Mouse (Mus musculus) thymus, adult 2 months (tissue): ENCODE results near the gene Dnajc7. TPM values are rescaled to one million over a fixed set of nuclear protein-coding genes. Genes with fewer than 3 reads are reported as not detected.

ENCODE experiments used
- DNase-seq: peaks from one replicate; pipeline ENCODE4 v3.0.0; 2021
- H3K27ac ChIP-seq: fragments of 200-500 bp; 2 replicates; pipeline ENCODE4 v1.5.1; 2012; ENCODE audit warnings: low read length, control low read depth; ENCODE audit not compliant: control insufficient read depth, insufficient read depth
- H3K27me3 ChIP-seq: fragments of 200-500 bp; 2 replicates; pipeline ENCODE4 v1.6.1; 2012; ENCODE audit warnings: mild to moderate bottlenecking, low read length, moderate library complexity, mixed read lengths; ENCODE audit not compliant: control insufficient read depth, insufficient read depth
- H3K36me3 ChIP-seq: fragments of 200-500 bp; 2 replicates; pipeline ENCODE4 v1.6.1; 2012; ENCODE audit warnings: mild to moderate bottlenecking, low read length, moderate library complexity; ENCODE audit not compliant: control insufficient read depth, insufficient read depth
- H3K4me1 ChIP-seq: fragments of 200-500 bp; replicated peaks from 2 replicates; pipeline ENCODE4 v1.6.1; 2012; ENCODE audit warnings: low read length; ENCODE audit not compliant: control insufficient read depth, insufficient read depth
- H3K4me3 ChIP-seq: fragments of 200-500 bp; 2 replicates; pipeline ENCODE4 v1.5.1; 2012; ENCODE audit warnings: mild to moderate bottlenecking, low read length, control low read depth, moderate library complexity; ENCODE audit not compliant: control insufficient read depth, insufficient read depth
- CTCF ChIP-seq: fragments of 200-500 bp; IDR thresholded peaks from 2 replicates; pipeline ENCODE4 v1.5.1; 2012; ENCODE audit warnings: mild to moderate bottlenecking, control low read depth, low read length, moderate library complexity, borderline replicate concordance; ENCODE audit not compliant: control insufficient read depth, poor library complexity, insufficient read depth; ENCODE audit errors: extremely low read depth
- POLR2A ChIP-seq: fragments of 200-500 bp; IDR thresholded peaks from 2 replicates; pipeline ENCODE4 v1.6.1; 2012; ENCODE audit warnings: mild to moderate bottlenecking, low read length, control low read depth, moderate library complexity; ENCODE audit not compliant: control insufficient read depth, poor library complexity, insufficient read depth; ENCODE audit errors: extremely low read depth
- WGBS: fragments of 180-500 bp; shearing (Covaris S2); methylation state at CpG from one replicate; pipeline ENCODE4 v1.1.7; 2018; 5-methylcytosine and 5-hydroxymethylcytosine counted together
- polyA plus RNA-seq: library from polyadenylated mRNA; depleted of rRNA; stranded (reverse); fragments of >200 nt; gene quantifications from 2 replicates; pipeline ENCODE4 v1.2.3, GENCODE M21; 2012

Gene Dnajc7
- polyA plus RNA-seq, 1 experiment, result 110 TPM

DNA sequence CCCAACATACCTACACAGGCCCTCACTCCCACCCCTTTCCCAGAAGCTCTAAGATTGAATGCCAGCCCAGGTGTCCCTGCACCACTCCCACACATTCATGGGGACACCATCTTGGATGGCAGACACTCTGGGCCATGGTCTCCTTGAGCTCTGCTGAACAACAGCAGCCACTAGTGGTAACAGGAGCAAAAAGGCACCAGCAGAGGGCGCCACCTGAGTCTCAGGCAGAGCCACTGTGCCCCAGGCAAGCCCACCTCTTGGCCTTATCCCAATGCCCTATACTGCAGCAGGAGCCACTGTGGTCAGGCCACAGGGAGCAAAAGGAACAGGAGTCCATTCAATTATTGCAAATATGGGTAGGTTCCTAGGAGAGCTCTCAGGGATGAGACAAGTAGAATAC is 26.3 kb upstream of the Dnajc7 start:
- DNase-seq, result peak; percentile 65
- H3K4me3 ChIP-seq, result no peak overlapping the region
- H3K27me3 ChIP-seq, result no peaks in the 10 kb centered on the region; the same call in 1 of the 2 replicates
- no peak overlapping the region for H3K27ac ChIP-seq
- TF ChIP-seq CTCF (peak; percentile 83; the same call in 1 of the 2 replicates), POLR2A (no peak)
- H3K4me1 ChIP-seq, result no peaks in the 10 kb centered on the region
- WGBS, result 19% methylated on average over 1 of the region's 1 CpGs
- H3K36me3 ChIP-seq, result no peaks in the 10 kb centered on the region

- Histone ChIP-seq H3K4me3 (no peak overlapping the region), H3K27ac (no peak overlapping the region), H3K36me3 (no peaks in the 10 kb centered on the region), H3K27me3 (peaks cover 4% of the 10 kb centered on the region; the same call in 1 of the 2 replicates), H3K4me1 (peaks cover 5% of the 10 kb centered on the region; the same call in 1 of the 2 replicates)
- 86% methylated on average over 15 of the region's 15 CpGs for WGBS
- TF ChIP-seq CTCF (no peak), POLR2A (no peak)
- DNase-seq, result no peak
Observed at GRCm38 (mm10) chr11:100643612-100644575, 23.9 kb upstream of the Dnajc7 start.

- no peaks in the 10 kb centered on the region for H3K36me3 ChIP-seq
- H3K4me1 ChIP-seq, result peaks cover 5% of the 10 kb centered on the region; the same call in 1 of the 2 replicates
- peaks cover 4% of the 10 kb centered on the region; the same call in 1 of the 2 replicates for H3K27me3 ChIP-seq
- 12% methylated on average over 52 of the region's 52 CpGs for WGBS
- TF ChIP-seq CTCF, result peak; percentile 58; the same call in 1 of the 2 replicates
- no peak for TF ChIP-seq POLR2A
- no peak overlapping the region for H3K27ac ChIP-seq
- DNase-seq, result peak; percentile 14
- H3K4me3 ChIP-seq, result no peak overlapping the region
Observed at GRCm38 (mm10) chr11:100640159-100640906, 20.4 kb upstream of the Dnajc7 start.

GRCm38 (mm10) chr11:100634530-100634929 is 14.6 kb upstream of the Dnajc7 start:
- no peak for DNase-seq
- Histone ChIP-seq H3K27ac (no peak overlapping the region), H3K36me3 (no peaks in the 10 kb centered on the region), H3K4me1 (no peaks in the 10 kb centered on the region), H3K4me3 (no peak overlapping the region), H3K27me3 (peaks cover under 1% of the 10 kb centered on the region; the same call in 1 of the 2 replicates)
- TF ChIP-seq POLR2A (no peak), CTCF (no peak)
- WGBS, result 37% methylated on average over 7 of the region's 7 CpGs

GRCm38 (mm10) chr11:100628862-100629352 is 8.9 kb upstream of the Dnajc7 start:
- Histone ChIP-seq H3K4me1 (peaks cover 13% of the 10 kb centered on the region), H3K36me3 (no peaks in the 10 kb centered on the region), H3K27ac (no peak overlapping the region), H3K4me3 (no peak overlapping the region), H3K27me3 (no peaks in the 10 kb centered on the region)
- TF ChIP-seq CTCF (no peak), POLR2A (no peak)
- 46% methylated on average over 13 of the region's 13 CpGs for WGBS
- DNase-seq, result no peak

GRCm38 (mm10) chr11:100628056-100628455 is 8.1 kb upstream of the Dnajc7 start:
- WGBS, result 90% methylated on average over 5 of the region's 5 CpGs
- TF ChIP-seq POLR2A, result no peak
- no peak for TF ChIP-seq CTCF
- Histone ChIP-seq H3K36me3 (no peaks in the 10 kb centered on the region), H3K27ac (no peak overlapping the region), H3K4me1 (peaks cover 16% of the 10 kb centered on the region), H3K27me3 (no peaks in the 10 kb centered on the region), H3K4me3 (no peak overlapping the region)
- DNase-seq, result no peak
